Mouse (Mus musculus) kidney, adult 18-20 months (tissue): Measurements from ENCODE around the gene Abl1.

Experiments used
- DNase-seq: peaks from one replicate; pipeline ENCODE4 v3.0.0; 2021

Abl1 gene

DNA sequence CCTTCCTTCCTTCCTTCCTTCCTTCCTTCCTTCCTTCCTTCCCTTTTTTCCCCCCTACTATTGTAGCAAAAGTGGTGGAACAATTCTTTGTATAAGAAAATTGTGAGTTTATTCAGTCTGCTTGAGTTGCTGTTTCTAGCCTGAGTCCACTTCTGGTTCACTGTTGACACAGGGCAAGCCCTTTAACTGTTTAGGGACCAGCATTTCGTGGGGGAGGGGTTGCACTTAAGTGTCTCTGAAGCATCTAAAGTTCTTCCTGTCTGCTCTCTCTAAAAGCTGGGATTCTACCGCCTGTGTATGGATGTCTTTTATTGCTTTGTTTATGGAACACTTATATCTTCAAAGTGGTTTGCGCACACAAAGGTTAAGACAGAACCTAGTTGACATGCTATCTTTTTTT lies 1.9 kb downstream of the Abl1 start:
- DNase-seq = no peak

DNA sequence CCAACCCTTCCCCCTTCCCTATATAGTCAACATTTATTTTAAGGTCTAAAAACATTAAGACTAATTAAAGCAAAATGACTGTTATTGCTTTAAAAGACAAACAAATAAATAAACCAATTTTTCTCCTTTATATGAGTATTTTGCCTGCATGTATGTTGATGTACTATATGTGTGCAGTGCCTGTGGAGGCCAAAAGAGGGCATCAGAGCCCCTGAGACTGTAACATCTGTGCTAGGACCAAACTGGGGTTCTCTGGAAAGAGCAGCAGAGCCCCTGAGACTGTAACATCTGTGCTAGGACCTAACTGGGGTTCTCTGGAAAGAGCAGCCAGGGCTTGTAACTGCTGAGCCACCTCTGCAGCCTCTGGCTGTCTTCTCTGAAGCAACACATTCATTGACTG lies 10.0 kb downstream of the Abl1 start:
- no peak for DNase-seq

DNA sequence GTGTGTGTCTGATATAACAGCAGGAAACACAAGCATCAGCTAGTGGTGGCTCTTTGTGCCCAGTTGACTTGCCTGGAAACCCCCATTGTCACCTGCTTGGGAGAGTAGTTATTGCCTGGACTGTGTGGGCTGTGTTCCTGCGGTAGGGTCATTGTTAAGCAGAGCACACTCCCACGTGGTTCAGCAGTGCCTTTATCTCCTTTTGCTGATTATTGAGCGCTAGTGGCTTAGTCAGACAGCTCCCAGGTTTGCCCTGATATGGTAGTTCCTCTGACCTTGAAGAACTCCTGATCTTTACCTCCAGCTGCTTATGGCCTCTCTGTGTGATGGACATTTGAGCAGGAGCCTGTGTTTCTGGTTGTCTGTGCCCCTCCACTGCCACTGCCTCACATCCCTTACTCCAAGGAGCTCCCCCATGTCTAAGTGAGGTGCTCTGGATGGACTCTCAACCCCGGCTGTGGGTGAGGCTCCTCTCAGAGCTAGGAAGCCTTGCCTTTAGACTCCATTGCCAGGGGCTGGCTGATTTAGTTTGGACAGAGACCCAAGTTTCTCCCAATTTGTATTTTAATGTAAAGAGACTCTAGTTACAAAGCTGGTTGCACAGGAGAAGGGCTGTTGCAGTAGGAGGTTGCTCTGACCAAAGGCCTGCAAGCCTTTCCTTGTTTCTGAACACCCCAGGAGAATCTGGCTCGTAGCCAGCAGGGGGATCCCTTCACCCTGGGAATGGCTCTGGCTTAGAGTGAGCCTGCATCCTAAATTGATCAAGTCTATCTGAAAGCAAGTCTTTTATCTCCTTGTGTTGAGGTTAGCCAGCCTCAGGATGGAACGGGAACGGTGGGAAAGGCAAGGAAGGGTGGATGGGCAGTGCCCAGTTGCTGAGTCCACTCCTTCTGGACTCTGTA lies 12.6 kb downstream of the Abl1 start:
- DNase-seq = peak; percentile 23

DNA sequence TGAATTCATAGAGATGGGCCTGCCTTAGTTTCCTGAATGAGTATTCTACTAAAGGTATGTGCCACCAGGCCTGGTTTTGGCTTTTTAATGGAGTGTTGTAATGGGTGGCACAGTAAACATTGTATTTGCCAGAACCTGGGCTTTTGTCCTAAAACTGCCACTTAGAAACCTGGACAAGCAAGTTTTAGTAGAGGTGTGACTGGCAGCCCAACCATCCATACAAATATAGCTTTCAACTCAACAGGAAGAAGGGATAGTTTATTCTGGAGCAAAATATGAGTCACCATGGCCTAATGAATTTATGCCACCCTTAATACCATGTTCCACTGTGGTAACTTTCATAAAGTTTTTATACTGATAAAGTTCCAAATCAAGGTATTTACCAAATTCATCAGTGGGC lies 15.1 kb downstream of the Abl1 start:
- no peak for DNase-seq

DNA sequence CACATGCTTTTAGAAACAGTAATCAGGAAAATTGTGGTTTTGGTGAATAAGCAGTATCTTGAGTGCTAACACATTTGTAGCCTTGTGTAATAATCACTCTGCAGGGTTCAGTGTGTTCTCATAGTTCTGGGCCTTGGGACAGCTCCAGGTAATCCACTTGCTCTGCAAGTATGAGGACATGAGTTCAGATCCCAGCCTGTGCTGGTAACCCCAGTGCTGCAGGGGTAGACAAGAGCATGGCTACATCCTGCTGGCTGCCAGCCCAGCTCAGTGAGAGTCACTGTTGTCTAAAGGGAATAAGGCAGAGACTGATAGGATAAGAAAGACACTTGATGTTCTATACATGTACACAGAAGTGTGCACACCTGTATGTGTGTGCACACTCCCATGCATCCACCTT lies 17.7 kb downstream of the Abl1 start:
- no peak for DNase-seq

DNA sequence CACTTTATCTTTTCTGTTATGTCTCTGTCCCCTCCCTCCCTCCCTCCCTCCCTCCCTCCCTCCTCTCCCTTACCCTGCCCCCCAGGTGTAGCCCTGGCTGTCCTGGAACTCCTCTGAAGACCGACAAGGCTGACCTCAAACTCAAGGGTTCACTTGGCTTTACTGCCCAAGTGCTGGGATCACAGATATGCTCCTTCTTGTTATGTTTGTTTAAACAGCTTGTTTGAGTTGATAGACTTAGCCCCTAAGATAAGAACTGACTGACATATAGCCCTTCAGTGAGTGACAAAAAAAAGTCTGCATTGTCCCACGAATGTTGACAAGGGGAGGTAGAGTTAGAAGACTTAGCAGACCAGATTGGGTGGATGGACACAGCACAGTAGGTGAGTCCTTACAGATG lies 18.4 kb downstream of the Abl1 start:
- no peak for DNase-seq

DNA sequence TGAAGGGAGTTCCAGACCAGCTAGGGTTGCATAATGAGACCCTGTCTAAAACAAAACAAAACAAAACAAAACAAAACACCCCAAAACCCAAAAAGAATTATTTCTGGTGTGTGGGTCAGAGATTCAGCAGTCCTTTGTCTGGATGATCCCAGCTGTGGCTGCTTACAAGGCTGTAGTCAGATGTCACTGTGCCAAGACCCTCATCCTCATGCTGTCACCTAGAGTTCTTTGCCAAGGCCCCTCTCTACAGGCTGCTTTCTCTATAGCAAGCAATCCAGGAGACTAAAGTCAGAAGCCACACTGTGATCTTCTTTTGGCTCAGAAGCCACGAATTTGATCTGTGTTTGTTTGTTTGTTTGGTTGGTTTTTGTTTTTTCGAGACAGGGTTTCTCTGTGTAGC lies 24.5 kb downstream of the Abl1 start:
- no peak for DNase-seq

DNA sequence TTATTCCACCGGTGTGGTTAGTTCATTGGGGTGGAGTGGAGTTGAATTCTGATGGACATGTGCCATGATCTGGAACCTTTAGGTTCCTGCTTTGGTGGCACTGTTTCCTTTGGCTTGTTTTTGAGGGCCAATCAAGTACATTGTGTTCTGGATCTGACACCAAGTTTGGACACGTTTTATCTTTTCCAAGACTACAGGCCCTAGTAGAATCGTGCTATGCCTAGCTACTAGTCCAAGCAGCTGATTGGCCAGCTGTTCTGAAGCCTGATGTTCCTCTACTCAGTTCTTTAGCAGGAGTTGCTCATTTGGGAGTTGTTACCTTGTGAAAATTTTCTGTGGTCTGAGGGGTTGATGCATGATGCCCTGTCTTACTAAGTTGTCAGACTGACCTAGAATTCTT lies 25.6 kb downstream of the Abl1 start:
- DNase-seq = no peak

DNA sequence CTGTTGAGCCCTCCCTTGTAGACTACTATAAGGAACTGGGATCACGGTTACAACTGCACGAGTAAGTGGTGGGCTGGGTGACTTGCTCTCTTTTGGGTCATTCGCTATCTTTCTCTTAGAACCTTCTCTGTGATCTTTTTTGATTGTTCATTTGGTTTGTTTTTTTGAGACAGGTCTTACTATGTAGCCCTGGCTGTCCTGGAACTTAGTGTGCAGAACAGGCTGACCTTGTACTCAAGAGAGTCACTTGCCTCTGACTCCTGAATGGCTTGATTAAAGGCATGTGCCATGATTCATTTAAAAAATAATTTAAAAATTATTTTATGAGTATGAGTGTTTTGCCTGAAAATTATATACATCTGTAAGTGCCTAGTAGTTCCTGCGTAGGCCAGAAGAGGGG lies 26.6 kb downstream of the Abl1 start:
- DNase-seq = no peak

DNA sequence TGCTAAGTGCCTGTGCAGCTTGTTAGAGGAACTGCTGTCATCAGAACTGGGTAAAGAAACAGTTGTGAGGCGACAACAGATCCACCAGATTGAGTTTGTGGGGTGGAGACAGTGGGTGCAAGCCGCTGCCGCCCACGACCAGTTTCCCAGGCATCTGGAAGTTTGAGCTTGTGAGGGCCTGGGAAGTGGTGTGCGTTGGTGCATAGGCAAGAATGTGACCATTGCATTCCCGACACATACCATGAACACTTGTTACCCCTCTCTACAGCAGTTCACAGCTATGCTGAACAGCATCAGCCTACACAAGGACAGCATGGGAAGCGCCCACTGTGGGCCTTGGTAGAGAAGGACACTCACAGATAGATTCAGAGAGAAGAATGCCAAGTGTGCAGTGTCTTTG lies 27.8 kb downstream of the Abl1 start:
- DNase-seq = no peak

DNA sequence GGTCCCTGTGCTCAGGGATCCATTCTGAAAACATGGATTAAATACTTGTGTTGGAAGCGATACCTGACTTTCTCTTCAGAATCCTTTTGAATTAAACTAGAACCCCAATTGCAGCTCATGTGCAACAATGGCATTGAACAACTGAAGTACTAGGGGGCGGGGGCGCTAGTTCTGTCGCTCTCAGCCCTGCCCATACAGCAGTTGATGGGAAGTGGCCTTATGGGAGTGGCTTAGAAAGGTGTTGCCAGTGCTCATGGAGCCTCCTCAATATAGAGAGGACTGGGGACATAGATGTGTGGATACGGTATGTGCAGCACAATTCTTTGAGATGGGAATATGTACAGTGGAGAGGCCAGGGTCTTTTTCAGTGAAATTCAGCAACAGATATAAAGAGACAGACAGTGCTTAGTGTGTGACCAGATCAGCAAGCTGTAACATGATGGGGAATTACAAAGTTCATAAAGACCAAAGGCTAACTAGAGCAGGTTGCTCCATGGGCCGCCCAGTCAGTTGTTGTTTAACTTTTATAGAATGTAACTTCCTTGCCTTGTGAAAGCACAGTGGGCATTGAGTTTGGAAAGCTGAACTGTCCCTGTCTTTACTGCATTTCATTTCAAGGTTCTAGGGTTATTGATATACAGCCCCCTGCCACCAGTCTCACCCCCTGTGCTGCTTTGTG lies 31.2 kb downstream of the Abl1 start:
- DNase-seq = peak; percentile 54

DNA sequence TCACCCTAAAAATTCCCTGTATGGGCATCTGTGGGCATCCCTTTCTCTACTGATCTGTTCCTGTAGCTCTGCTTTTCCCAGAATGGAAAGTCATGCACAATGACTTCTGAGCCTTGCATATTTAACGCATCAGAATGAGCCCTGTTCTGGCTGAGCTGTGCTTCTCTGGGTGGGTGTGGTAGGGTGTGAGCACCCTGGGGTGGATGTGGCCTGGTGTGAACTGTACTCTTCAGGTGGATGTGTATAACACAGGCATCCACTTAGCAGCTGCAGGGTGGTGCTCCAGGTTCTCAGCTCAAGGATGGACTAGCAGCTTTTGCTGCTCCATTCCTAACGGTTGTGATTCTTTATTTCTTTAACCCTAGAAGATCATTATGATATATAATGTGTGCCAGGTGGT lies 31.8 kb downstream of the Abl1 start:
- DNase-seq = no peak

DNA sequence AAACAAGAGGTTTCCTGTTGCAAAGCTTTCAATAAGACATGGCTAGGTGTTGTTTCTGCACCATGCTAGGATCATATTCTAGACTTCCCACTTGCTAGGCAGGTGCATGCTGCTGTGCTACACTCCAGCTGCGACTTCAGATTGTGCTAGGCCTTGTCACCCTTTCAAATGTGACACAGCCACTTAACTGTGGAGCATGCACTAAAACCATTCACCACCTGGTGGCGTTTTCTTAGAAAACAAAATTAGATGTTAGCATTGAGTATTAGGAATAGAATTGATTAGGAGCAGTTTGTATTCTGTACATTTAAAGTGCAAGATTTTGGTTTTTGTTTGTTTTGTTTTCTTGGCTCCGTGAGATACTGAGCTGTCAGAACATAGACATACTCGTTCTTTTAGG lies 32.6 kb downstream of the Abl1 start:
- no peak for DNase-seq

DNA sequence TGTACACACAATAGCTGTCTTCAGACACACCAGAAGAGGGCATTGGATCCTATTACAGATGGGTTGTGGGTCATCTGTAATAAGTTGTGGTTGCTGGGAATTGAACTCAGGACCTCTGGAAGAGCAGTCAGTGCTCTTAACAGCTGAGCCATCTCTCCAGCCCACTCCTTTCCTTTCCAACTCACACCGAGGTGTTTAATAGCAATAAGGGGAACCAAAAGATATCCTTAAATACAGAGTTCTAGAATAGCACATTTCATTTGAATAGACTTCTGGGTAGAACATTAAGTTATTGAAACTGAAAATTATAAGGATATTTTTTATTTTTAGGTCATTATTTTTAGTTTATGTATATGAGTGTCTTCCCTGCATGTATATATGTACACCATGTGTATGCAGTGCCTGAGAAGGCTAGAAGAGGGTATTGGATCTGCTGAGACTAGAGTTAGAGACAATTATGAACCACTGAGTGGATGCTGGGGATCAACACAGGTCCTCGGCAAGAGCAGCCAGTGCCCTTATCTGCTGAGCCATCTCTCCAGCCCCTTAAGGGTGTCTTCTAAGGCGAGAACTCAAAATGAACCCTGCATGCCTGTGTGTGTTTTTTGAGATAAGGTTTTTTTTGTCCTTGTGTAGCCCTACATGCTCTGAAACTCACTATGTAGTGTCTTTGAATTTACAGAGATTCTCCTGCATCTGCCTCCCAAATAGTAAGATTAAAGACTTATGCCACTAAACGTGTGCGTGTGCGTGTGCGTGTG lies 36.7 kb downstream of the Abl1 start:
- DNase-seq = no peak

DNA sequence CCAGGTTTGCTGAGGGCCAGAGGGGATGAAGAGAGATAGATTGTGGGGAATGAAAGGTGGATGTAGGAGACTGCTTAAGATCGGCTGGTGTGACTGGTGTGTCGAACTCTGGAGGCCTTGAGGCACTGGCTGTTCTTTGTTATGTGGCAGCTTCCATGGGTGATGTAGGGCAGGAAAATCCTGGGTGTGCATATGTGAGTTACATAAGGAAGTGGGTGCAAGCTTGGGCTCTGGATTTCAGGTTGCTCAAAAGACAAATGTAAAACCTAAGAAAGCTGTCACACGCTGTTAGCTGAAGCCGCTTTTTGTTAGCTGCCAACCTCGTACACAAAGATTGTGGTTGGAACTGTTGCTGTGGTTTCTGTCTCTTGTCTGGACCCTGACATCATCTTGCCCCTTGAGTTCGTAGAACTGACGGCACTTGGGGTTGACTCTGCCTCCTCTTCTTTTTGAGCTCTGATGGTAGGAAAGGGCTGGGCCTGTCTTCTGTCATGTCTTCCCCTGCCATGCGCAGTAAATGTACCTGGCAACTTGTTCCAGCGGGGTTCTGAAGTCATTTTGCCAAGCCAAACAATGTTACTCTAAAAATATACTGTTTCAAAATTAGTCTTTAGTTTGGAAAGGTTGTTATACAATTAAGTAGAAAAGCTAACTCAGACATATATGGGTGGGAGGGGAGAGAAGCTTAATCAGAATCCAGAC lies 39.6 kb downstream of the Abl1 start:
- DNase-seq = no peak

DNA sequence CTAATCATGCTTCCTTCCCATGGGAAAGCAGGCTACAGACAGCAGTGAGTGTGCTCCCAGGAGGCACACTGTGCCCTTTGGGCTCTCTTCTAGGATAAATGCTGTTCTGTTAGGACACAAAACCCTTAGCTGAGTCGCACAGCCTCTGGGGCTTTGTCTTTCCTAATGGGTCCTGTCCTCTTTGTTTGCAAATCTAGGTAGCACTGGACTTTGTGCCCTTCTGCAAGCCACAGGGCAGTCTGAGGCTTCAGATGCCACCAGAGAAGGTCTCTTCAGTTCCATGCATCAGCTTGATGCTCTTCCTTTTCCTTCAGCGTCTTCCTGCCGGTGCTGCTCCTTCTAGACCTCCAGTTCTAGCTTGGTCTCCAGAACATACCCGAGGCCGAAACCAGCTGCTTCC lies 42.5 kb downstream of the Abl1 start:
- no peak for DNase-seq

DNA sequence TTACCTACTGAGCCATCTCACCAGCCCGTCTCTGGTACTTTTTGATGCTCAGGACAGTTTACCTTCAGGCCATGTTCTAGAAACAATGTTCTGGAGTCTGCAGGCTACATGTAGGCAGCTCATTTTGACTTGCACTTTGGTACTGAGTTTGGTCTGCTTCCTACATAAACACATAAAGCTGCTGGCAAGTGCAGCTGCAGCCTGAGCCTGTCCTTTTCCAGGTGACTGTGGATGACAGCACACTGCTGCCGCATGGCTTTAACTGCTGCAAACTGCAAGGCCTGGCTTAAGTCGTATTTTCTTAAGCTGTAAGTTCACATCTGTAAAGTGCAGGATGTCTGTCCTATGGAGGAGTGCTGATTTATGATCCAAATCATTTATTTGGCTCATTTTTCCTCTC lies 44.3 kb downstream of the Abl1 start:
- peak; percentile 20 for DNase-seq

DNA sequence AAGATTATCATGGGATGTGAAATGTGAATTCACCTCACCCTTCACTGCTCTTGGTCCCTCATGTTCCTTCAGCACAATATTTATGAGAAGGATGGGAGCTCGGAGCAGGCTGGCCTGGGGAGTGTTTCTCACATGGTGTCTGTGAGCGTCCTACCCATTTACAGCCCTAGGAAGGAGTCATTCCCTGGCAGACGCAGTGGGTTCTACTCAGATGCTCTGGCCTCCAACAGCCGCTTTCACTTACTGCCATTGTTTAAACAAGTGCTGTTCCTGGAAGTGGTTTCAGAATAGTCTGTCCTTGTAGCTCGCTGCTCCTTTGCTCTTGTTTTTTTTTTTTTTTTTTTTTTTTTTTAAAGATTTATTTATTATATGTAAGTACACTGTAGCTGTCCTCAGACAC lies 45.4 kb downstream of the Abl1 start:
- no peak for DNase-seq

DNA sequence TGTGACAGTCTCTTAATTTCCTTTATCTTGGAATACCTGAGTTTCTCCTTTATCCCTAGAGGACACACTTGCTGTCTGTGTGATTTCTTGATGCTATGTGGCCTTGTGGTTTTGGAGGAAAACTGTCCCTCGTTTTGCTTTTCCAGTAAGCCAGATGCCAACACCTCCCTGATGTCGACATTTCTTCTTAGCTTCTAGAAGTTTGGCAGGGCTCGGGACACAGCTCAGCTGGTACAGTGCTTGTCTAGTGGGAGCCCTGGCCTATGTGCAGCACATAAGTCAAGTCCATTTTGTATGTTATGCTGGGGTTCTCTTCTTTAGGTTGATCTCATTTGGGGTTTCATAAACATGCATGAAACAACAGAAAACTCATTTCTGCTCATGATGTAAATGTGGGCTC lies 50.9 kb downstream of the Abl1 start:
- DNase-seq = no peak

DNA sequence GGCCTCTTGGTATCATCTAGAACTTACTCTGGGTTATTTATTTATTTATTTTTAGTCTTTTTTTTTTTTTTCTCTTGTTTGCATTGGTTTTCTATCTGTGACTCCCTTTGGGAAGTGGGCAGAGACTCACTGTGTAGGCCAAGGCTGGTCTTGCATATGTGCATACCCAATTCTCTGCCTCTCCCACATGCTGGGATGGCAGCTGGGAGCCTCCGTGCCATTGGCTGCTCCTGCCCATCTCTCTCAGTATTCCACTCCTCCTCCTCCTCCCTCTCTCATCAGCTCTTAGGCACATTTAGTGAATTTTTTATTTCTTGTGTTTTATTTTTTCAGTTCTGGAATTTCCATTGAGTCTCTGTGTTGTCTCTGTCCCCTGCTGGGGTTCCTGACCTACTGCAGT lies 53.6 kb downstream of the Abl1 start:
- no peak for DNase-seq

DNA sequence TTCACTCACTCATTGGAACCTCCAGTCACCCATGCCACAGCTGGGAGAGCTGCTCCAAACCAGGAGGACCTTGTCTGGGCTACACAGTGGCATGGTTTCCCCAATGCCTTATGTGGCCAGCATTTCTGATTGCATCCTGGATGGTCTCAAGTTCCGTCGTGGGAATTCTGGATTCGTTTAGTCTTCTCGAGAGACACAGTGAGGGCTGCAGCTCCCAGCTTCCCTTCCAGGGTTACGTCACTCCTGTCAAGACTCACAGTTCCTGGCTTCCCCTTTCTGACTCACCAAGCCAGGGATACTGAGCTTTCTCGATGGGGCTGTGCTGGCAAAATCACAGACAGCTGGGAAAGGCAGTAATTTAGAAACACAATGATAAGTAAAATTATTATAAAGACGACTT lies 54.0 kb downstream of the Abl1 start:
- no peak for DNase-seq

DNA sequence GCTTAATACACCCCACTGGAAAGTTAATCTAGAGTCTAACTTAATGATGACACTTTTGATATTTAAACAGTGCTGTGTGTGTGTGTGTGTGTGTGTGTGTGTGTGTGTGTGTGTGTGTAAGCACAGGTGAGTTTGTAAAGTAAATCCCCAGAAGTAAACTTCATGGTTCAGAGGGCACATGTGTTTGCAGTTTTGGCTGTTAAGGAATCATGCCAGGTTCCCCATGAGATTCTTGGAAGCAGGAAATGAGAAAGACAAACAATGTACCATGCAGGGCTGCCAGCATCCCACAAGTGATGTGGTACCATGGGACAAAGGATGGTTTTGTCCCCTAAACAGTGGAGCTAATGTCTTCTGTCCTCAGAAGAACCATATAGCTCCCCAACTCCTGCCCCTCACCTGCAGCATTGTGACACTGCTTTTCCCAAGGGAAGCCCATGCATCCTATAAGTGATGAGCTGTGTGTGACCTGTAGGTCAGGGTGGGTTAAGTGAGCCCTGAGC lies 57.6 kb downstream of the Abl1 start:
- no peak for DNase-seq

DNA sequence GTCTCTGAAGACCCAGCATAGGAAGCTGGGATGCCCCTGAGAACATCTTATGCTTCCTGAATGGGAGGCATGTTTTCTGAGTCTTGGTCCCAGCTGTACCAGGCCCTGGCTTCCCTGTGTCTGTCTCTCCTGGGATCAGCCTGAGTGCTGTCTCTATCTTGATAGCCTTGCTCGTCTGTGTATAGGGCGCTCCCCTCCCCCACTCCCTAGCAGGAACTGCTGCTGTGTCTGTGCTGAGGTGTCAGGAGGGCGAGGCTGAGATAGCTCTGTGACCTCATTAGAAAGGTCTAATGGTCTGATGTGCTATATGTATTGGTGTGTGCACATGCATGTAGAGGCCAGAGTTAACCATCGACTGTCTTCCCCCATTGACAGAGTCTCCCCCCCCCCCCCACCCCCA lies 58.7 kb downstream of the Abl1 start:
- DNase-seq = no peak
